Mouse (Mus musculus) heart, embryonic 15.5 days (tissue): ENCODE data around the gene Ttc27. TPM values are rescaled to one million over a fixed set of nuclear protein-coding genes. Genes with fewer than 3 reads are reported as not detected.
A peak's percentile ranks its signal among the peaks of the same experiment; 100 is the strongest.

ENCODE experiments used
- ATAC-seq: fragments of 200-750 bp; cut with Nextera tagmentation; replicated peaks from 2 replicates; pipeline ENCODE4 v1.8.0; 2017; ENCODE audit warnings: low read depth, moderate TSS enrichment; ENCODE audit not compliant: insufficient number of reproducible peaks, insufficient read depth, low FRiP score
- H3K27ac ChIP-seq: fragments of 300-500 bp; sonication (generic); 2 replicates; pipeline ENCODE4 v1.5.1; 2015; ENCODE audit warnings: mild to moderate bottlenecking, inconsistent platforms
- H3K27me3 ChIP-seq: fragments of 300-500 bp; sonication (generic); 2 replicates; pipeline ENCODE4 v1.6.1; 2015; ENCODE audit warnings: inconsistent platforms
- H3K36me3 ChIP-seq: fragments of 300-500 bp; sonication (generic); 2 replicates; pipeline ENCODE4 v1.6.1; 2015; ENCODE audit warnings: mild to moderate bottlenecking, inconsistent platforms
- H3K4me1 ChIP-seq: fragments of 300-500 bp; sonication (generic); replicated peaks from 2 replicates; pipeline ENCODE4 v1.6.1; 2015; ENCODE audit warnings: inconsistent platforms
- H3K4me2 ChIP-seq: fragments of 300-500 bp; sonication (generic); 2 replicates; pipeline ENCODE4 v1.6.1; 2015; ENCODE audit warnings: inconsistent platforms, mild to moderate bottlenecking, moderate library complexity
- H3K4me3 ChIP-seq: fragments of 300-500 bp; sonication (generic); 2 replicates; pipeline ENCODE4 v1.5.1; 2015; ENCODE audit warnings: mild to moderate bottlenecking, inconsistent platforms
- H3K9ac ChIP-seq: fragments of 300-500 bp; sonication (generic); 2 replicates; pipeline ENCODE4 v1.6.1; 2015; ENCODE audit warnings: mild to moderate bottlenecking, inconsistent platforms
- H3K9me3 ChIP-seq: fragments of 300-500 bp; sonication (generic); replicated peaks from 2 replicates; pipeline ENCODE4 v1.6.1; 2016; ENCODE audit warnings: inconsistent platforms
- WGBS: fragments of 180-500 bp; shearing (Covaris S2); methylation state at CpG from one replicate; pipeline ENCODE4 v1.1.7; 2015; ENCODE audit warnings: mixed read lengths; 5-methylcytosine and 5-hydroxymethylcytosine counted together
- polyA plus RNA-seq: library from polyadenylated mRNA; unstranded; fragments of >200 nt; fragmentation: Nextera tagmentation; extraction: Ambion mirVana; gene quantifications from 2 replicates; pipeline ENCODE4 v1.2.1, GENCODE M21; 2015

Gene Ttc27
- polyA plus RNA-seq, 1 experiment from 2014 or later = 15.6 TPM

- no peaks in the 10 kb centered on the region for H3K36me3 ChIP-seq
- no peak overlapping the region for H3K9ac ChIP-seq
- H3K27me3 ChIP-seq = no peaks in the 10 kb centered on the region
- WGBS = 70% methylated on average over 11 of the region's 11 CpGs
- H3K4me3 ChIP-seq = no peak overlapping the region
- no peak overlapping the region for H3K4me2 ChIP-seq
- ATAC-seq = no peak
- no peaks in the 10 kb centered on the region for H3K9me3 ChIP-seq
- H3K4me1 ChIP-seq = no peaks in the 10 kb centered on the region
- no peak overlapping the region for H3K27ac ChIP-seq
These were observed 171.5 kb downstream of the Ttc27 start for GRCm38 (mm10) chr17:74888836-74889534.

- Histone ChIP-seq H3K9ac (no peak overlapping the region), H3K27me3 (no peaks in the 10 kb centered on the region), H3K4me1 (no peaks in the 10 kb centered on the region), H3K9me3 (no peaks in the 10 kb centered on the region), H3K27ac (no peak overlapping the region), H3K4me2 (no peak overlapping the region), H3K4me3 (no peak overlapping the region), H3K36me3 (no peaks in the 10 kb centered on the region)
- no peak for ATAC-seq
- WGBS = 82% methylated on average over 11 of the region's 11 CpGs
These were observed 172.1 kb downstream of the Ttc27 start for GRCm38 (mm10) chr17:74889535-74890117.

- Histone ChIP-seq H3K9me3 (0 out of 2 replicates have a peak, but pooled peaks cover 2% of the 10 kb centered on the region), H3K4me2 (no peak overlapping the region), H3K9ac (no peak overlapping the region), H3K4me3 (no peak overlapping the region), H3K36me3 (no peaks in the 10 kb centered on the region), H3K27me3 (no peaks in the 10 kb centered on the region), H3K4me1 (peaks cover 9% of the 10 kb centered on the region), H3K27ac (no peak overlapping the region)
- no peak for ATAC-seq
- 91% methylated on average over 7 of the region's 7 CpGs for WGBS
These were observed 184.9 kb downstream of the Ttc27 start for GRCm38 (mm10) chr17:74902453-74902852.

- no peak; the same call in 1 of the 2 replicates for ATAC-seq
- 39% methylated on average over 16 of the region's 16 CpGs for whole genome bisulfite sequencing
- peak overlapping the region; percentile 60 for H3K27ac ChIP-seq
- H3K9me3 ChIP-seq = 0 out of 2 replicates have a peak, but pooled peaks cover 2% of the 10 kb centered on the region
- H3K9ac ChIP-seq = no peak overlapping the region
- H3K4me2 ChIP-seq = peak overlapping the region; percentile 27
- H3K36me3 ChIP-seq = no peaks in the 10 kb centered on the region
- H3K4me1 ChIP-seq = peaks cover 9% of the 10 kb centered on the region
- H3K4me3 ChIP-seq = no peak overlapping the region
- H3K27me3 ChIP-seq = no peaks in the 10 kb centered on the region
These were observed 186.1 kb downstream of the Ttc27 start for GRCm38 (mm10) chr17:74903411-74904331.

- Histone ChIP-seq H3K9me3 (0 out of 2 replicates have a peak, but pooled peaks cover 2% of the 10 kb centered on the region), H3K9ac (no peak overlapping the region), H3K27me3 (no peaks in the 10 kb centered on the region), H3K4me2 (no peak overlapping the region), H3K36me3 (no peaks in the 10 kb centered on the region), H3K4me3 (no peak overlapping the region), H3K4me1 (peaks cover 9% of the 10 kb centered on the region), H3K27ac (peak overlapping the region; percentile 60)
- no peak for ATAC-seq
- WGBS = 34% methylated on average over 1 of the region's 1 CpGs
These were observed 186.8 kb downstream of the Ttc27 start for GRCm38 (mm10) chr17:74904332-74904687.

GRCm38 (mm10) chr17:74904956-74905355, 187.4 kb downstream of the Ttc27 start:
- 89% methylated on average over 3 of the region's 3 CpGs for WGBS
- Histone ChIP-seq H3K4me1 (peaks cover 9% of the 10 kb centered on the region), H3K9me3 (0 out of 2 replicates have a peak, but pooled peaks cover 2% of the 10 kb centered on the region), H3K36me3 (no peaks in the 10 kb centered on the region), H3K27me3 (no peaks in the 10 kb centered on the region), H3K4me2 (no peak overlapping the region), H3K27ac (no peak overlapping the region), H3K9ac (no peak overlapping the region), H3K4me3 (no peak overlapping the region)
- no peak for ATAC-seq

GRCm38 (mm10) chr17:74912995-74913394, 195.5 kb downstream of the Ttc27 start:
- no peak overlapping the region for H3K4me3 ChIP-seq
- no peaks in the 10 kb centered on the region for H3K36me3 ChIP-seq
- 85% methylated on average over 2 of the region's 2 CpGs for WGBS
- H3K4me2 ChIP-seq = no peak overlapping the region
- H3K27me3 ChIP-seq = no peaks in the 10 kb centered on the region
- H3K4me1 ChIP-seq = no peaks in the 10 kb centered on the region
- H3K27ac ChIP-seq = no peak overlapping the region
- peaks cover 4% of the 10 kb centered on the region; the same call in 1 of the 2 replicates for H3K9me3 ChIP-seq
- H3K9ac ChIP-seq = no peak overlapping the region
- no peak for ATAC-seq

Other genes starting within 250 kb of the Ttc27 start
- gene Yipf4, start 228.2 kb upstream of the Ttc27 start, polyA plus RNA-seq = 50.1 and 63.8 TPM in 2 replicates
- 51.0 and 61.8 TPM in 2 replicates for gene Birc6, start 189.4 kb upstream of the Ttc27 start, polyA plus RNA-seq